Mouse (Mus musculus): Measurements from ENCODE around the gene Jmjd8.
"Not testable (repeated sequence)": the region's sequence is repeated elsewhere in the genome, so short reads cannot be mapped to it uniquely, and the experiment has no call there.

The Jmjd8 gene

DNA sequence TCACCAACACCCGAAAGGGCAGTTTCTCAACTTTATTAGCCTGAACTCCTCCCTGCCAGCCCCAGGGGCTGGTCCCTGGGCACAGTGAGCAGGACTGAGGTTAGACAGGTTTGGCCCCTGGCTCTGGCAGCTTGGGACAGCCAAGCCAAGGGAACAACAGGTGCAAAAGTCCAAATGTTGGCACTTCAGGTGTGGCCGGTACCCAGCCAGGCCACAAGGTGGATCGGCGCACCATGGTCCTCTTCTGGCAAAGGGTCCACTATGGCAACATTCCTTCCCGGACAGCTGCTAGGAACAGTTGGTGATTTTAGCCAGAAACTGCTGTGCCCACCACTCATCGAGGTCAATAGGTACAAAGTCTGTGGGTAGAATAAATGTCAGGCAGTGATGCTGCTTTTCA, 35.0 kb downstream of the Jmjd8 start:
- DNase-seq: peak in 1 of 2 experiments; percentile 39

DNA sequence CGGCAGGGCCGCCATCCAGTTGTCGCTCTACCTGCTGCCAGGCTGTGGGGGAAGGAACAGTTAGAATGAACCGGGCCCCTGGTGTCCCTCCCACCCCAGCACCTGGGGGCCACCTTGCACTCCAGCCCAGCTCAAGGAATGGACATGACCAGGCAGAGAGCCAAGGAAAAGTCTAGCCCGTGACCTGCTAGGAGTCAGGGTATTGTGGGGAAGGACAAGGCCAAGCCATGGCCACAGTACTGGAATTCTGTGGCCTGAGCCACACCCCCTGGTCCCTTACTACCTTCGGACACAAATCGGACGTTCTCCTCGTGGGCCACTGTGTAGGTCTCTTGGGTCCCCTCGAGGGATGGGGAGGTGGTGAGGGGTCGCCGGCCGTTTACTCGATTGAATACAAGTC, 35.6 kb downstream of the Jmjd8 start:
- no peak for DNase-seq

DNA sequence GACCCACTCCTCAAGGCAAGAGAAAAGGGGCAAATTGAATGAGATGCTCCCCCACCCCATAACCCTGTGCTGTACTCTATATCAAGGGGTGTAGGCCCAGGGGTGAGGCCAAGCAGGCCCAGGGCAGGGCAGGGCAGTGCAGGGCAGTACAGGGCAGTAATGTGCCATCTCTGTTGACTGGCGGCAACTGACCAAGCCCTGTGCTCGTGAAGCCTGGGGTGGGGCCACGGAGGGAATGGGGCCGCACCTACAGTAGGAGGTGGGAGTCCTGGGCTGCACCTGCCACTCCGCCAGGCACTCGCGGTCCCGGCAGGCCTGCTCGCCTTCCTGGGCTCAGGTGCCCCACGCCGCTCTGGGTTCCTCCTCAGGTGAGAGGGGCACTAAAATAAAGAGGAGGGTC, 36.6 kb downstream of the Jmjd8 start:
- no peak for DNase-seq

DNA sequence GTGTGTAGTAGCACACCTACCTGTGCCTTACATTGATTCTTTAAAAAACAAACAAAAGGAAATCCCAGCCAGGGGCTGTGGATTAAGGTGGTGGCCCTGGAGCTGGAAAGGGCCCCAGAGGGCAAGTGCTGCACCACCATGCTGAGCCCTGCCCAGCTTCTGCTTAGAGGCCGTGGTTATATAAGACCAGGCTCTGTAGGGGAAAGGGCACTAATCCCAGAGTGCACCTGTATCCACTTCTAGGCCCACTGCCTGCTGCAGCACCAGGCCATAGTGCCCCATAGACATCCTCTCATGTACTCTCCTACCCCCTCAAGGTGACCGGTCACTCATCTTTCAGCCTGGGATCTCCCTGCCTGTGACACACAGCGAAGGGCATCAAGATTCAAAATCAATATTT, 37.5 kb downstream of the Jmjd8 start:
- no peak for DNase-seq

DNA sequence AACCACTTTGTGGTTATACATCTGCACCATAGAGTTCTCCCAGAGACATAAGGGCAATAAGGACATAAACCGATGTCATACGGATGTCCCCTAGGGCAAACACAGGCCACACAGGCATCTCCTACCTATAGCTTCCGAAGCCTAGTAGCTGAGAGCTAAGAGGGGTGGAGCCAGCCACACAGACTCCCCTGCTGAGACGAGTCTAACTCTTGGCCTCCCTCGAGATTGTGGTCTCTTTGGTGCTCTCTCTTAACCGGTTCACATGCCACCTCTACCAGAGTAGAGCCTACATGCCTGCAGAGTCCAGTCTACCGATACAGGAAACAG, 38.8 kb downstream of the Jmjd8 start:
- no peak for DNase-seq

DNA sequence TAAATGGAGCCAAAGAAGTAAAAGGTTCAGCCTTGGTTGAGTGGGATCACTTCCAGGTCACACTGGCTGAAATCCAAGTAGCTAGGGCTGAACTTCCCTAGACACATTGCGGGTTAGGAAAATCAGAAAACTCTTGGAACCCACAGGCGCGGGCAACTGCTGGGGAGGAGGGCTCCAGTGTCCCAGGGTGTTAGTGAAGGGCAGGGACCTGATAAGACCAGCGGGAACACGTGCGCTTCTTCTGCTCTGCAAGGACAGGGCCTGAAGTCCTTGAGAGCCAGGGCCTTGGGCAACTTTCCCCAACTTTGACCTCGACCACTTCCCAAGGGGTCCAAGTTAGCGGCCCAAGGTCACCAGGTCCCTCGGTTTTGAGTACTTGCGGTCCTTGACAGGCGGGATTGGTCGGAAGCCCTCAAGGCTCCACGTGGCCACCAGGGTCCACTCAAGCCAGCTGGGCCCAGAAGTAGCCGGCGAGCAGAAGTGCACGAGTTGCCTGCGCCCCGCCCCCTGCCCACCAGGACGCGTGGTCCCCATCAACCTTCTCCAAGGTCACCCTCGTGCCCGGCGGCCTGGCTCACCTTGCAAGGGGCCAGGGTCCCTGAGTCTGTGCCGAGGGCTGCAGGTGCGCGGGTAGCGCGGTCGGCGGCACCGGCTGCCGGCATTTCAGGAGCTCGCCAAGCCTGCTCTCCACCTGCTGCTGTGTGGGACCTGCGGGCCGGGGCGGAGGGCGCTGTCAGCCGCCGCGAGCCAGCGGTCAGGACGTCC, 39.4 kb downstream of the Jmjd8 start:
- peak; percentile 70 to 82 for DNase-seq

DNA sequence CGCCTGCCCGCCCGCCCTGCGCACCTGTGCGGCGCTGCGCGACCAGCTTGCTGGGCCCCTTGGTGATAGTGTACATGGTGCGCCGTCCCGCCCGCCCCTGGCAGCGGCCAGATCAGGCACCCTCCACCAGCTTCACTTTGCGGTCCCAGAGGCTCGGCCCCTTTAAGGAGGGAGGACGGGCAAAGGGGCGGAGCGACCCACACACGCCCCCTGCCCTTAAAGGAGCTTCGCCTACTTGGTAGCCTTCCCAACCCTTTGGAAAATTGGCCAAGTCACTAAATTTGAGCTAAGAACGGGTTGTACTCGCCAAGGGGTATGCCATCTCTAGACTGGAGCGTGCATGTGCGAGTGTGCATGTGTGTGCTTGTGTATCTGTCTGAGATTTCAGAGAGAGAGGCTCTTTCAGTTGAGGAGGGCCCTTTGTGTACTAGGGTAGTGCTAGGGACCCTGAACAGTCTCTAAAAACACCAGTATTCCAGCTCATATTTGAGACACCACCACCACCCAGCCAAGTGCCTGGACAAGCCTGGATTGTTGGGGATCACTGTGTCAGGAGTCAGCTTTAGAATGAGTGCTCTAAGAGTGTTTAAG, 40.0 kb downstream of the Jmjd8 start, which contains the start of gene Mcrip2:
Gene Mcrip2 (minus strand): TSS at position 164 of the 591 bp plus-strand sequence.
- DNase-seq: peak; percentile 84 to 90

DNA sequence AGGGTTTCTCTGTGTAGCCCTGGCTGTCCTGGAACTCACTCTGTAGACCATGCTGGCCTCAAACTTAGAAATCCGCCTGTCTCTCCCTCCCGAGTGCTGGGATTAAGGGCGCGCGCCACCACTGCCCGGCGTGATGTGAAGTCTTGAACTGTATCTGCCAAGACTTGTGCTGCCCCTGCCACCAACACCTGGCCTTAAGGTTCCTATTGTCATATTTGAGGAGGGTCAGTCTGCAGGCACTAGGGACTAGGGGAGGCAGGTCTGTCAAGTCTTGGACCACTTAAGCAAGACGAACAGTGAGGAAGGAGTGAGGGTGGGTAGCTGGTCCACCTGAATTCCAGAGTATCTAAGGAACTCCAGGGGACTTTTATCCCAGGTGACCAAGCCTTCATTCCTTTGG, 40.8 kb downstream of the Jmjd8 start:
- DNase-seq: no peak

DNA sequence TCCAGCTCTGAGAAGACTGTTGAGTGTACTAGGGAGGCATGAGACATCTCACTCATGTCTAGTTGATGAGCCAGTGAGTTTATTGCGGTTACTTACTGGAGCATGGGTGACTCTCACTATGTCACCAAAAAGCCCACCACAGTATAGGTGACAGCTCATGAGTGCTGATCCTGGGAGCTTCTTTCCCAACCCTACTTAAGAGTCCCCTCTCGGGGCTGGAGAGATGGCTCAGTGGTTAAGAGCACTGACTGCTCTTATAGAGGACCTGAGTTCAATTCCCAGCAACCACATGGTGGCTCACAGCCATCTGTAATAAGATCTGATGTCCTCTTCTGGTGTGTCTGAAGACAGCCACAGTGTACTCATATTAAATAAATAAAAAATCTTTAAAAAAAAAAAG, 41.3 kb downstream of the Jmjd8 start:
- no peak for DNase-seq

DNA sequence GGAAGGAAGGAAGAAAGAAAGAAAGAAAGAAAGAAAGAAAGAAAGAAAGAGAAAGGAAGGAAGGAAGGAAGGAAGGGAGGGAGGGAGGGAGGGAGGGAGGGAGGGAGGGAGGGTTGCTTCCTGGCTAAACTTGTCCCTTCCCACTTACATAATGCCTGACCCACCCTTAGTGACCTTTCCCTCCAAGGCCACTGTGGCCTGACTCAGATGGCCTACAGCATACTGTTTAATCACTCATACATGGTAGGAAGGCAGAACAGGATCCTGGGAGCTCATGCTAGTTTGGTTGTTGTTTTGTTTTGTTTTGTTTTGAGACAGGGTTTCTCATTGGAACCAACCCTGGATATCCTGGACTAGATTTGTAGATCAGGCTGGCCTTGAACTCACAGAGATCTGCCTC, 42.9 kb downstream of the Jmjd8 start:
- DNase-seq: not testable (repeated sequence)

DNA sequence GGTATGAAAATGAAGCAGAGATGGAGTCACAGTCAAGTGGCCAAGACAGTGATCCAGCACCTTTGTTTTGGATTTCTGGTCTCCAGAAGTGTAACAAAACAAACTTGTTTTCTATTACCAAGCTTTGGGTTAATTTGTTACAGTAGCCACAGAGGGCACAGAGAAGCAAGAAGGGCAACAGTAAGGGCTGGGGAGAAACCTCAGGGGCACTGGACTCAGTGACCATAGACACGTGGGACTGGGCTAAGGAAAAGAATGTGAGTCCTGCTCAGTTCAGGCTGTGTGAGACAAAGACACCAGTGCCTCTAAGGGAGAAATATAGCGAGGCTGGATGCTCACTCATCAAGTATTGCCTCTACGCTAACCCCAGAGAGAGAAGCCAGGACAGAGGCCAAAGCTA, 44.0 kb downstream of the Jmjd8 start:
- DNase-seq: no peak

DNA sequence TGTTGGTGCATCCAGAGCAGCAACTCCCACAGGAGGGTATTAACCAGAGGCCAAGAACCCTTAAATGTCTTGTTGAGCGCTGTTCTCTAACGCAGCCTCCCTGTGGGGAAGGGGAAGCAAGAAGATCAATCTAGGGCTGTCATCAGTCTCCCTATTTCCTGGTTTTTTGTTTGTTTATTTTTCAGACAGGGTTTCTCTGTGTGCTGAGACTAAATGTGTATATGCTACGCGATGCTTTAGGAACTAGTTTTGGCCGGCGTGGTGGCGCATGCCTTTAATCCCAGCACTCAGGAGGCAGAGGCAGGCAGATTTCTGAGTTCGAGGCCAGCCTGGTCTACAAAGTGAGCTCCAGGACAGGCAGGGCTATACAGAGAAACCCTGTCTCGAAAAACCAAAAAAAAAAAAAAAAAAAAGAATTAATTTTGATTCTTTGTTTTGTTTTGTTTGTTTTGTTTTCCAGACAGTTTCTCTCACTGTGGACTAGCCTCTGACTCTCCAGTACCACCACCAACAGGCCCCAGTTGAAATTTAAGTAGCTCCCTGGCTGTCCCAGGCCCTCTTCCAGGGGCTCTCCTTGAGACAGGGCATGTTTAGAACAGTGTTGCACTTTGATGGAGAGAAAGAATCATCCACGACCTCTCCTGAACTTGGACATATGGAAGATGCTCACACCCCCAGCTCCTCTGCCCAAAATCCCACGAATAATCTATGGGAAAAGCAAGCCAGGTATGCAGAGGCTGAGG, 44.9 kb downstream of the Jmjd8 start:
- no peak for DNase-seq

DNA sequence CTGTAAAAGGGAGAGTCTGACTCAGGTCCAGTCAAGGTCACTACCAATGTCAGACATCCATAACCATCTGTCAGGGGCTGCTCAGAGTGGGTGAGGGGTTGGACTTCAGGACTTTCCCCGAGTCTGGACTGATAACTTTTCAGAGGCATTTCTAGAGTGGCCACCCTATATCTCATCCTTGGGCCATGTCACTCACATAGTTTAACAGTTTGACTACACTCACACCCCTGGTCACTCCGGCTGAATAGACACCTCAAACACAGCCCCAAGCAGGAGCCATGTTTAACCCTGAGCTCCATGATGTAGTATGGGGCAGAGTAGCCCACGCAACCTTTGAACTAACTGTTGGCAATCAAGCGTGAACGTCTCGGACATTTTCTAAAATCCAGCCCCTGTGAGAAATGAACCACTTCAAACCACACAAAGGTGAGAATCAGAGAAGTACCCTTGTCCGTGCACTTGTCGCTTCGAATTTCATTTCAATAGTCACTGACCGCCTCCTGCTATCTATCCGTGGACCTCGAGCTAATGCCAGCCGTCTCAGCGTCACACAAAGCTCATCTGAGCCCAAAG, 45.6 kb downstream of the Jmjd8 start:
- no peak for DNase-seq

DNA sequence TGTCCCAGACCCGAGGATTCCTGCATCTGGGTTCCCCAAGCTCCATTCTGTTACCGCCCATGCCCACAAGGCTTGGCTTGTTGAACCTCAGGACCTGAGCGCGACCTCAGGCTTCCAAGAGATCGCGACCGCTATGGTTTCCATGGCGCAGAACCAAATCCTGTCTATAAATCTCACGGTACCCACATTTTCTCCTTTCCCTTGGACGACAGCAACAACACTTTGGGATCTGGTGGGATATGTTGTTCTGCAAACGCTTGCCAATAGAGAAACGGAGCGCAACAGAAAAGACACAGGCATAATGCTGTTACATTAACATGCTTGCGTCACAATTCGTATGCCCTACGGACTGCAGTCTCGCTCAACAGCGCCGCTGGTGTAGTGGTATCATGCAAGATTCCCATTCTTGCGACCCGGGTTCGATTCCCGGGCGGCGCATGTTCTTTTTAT, 46.1 kb downstream of the Jmjd8 start, which contains the start of gene Mettl26:
Gene Mettl26 (plus strand): TSS at position 354 of the 450 bp plus-strand sequence.
- peak; percentile 95 to 97 for DNase-seq

DNA sequence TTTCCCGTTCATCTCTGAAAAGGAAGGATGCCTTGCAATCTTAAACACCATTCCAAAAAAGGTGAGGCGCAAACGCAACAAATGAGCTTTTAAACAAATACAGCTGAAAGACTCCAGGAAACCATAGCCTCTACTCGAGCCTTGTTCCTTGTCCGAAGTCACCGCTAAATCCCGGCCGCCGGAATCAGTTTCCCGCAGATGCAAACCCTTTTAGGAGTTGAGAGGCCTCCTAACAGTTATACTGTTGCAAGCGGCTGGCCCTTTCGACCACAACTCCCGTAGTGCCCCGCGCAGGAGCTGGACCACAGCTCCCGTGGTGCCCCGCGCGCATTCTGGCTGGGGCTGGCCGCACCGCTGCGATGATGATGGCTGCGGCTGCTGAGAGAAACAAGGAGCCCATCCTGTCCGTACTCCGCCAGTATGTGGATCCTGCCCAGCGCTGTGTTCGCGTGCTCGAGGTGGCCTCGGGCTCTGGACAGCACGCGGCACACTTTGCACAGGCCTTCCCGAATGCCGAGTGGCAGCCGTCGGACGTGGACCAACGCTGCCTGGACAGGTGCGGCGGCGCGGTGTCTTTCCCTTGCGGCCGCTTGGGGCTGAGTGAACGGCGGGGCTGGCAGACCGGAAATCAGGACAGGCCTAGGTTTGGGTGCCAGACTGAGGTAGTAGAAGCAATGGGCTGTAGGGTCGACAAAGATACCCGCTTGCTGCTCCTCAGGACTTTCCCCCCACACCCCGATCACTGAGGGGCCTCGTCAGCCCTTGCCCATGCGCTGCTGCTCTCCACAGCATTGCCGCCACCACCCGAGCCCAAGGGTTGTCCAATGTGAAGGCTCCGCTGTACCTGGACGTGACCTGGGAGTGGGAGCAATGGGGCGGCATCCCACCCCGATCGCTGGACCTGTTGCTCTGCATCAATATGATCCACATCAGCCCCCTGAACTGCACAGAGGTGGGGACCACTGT, 46.8 kb downstream of the Jmjd8 start:
- DNase-seq: peak; percentile 92 to 95

DNA sequence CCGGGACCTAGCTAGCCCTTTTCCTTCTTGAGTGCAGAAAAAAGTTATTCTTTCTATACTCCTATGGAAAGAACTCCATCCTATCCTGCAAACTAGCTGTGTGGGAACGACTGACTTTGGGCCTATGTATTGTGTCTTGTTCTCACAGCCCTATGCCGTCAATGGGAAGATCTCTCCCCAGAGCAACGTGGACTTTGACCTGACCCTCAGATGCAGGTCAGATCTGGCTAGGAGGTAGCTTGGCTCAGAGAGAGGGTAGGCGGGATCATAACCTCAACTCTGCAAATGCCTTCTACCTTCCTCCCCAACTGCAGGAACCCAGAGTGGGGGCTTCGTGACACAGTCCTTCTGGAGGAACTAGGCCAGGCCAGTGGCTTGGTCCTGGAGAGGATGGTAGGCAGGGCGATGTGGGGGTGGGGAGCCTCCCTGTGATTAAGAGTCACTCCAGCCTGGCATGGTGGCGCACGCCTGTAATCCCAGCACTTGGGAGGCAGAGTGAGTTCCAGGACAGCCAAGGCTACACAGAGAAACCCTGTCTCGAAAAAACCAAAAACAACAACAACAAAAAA, 47.8 kb downstream of the Jmjd8 start:
- peak; percentile 41 to 61 for DNase-seq

DNA sequence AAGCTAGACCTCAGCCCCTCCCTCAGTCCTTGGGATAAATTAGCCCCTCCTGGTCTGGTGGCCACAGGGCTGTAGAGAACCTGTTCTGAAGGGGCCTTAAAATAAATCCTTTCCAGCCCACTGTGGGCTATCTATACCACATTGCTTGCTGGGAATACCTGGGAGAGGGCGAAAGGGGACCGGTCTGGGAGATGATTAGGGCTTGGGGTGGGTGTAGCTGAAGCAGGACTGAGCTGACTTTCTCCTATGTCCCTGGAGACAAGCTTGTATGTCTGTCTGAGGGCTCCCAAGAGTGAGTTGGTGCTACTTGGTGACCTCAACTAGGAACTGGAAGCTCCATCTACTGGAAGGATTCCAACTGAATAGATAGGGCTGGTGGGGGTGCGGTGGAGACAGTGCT, 48.4 kb downstream of the Jmjd8 start:
- DNase-seq: no peak

DNA sequence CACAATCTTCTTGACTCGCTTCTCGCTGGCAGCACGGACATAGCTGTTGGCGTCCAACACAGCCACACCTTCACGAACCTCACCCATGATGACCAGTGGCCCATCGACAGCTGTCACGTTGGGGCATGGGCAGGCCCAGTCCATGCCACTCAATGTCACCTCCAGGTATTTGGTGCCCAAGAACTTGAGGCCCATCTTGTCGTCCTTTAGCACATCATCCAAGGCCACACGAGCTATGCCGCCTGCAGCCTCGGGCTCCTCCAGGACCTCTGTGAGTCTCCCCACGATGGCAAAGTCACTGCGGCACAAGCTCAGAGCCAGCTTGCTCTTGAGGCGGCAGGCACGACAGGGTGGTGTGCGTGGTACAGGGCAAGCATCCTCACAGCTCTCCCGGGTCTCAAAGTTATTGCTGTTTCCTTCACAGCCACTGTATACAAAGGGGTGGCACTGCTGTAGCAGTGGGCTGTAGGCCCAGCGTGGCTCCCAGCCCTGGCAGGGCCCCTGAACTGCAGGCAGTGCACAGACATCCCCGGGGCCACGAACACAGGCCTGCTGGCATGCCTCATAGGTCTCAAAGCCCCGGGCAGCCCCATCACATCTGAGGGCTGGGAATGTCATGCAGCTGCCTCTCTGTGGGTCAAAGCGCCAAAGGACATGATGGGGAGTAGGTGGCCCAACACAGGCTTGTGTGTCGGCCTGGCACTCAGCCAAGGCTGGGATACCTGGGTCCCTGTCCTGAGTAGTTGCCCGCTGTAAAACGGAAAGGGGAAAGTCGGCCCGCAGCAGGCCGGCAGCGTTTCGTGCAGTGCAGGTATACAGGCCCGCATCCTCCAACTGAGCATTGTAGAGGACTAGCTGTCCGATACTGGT, 49.3 kb downstream of the Jmjd8 start:
- DNase-seq: no peak

DNA sequence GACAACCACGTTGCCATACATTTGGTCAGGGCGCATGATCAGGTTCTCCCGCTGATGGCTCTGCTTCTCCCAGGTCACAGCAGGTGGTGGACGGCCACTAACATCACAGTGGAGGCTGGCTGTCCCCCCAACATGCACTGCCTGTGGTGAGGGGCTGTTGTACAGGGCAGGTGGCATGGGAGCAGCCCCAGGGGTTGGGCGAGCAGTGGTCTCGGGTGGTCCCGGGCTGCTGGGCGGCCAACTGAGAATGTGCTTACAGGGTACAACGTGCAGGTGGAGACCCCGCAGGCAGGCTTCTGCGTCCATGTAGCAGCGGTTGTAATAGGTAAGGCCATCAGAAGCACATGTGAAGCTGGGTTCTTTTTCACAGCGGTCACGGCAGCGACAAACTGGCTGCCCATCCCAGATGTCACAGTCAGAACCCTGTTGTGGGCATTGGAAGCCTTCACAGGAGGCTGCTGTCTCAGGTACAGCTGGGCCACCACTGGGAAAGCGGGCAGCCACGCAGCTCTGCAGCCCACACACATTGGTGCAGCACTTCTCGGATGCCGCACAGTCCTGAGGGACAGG, 50.0 kb downstream of the Jmjd8 start:
- no peak for DNase-seq

DNA sequence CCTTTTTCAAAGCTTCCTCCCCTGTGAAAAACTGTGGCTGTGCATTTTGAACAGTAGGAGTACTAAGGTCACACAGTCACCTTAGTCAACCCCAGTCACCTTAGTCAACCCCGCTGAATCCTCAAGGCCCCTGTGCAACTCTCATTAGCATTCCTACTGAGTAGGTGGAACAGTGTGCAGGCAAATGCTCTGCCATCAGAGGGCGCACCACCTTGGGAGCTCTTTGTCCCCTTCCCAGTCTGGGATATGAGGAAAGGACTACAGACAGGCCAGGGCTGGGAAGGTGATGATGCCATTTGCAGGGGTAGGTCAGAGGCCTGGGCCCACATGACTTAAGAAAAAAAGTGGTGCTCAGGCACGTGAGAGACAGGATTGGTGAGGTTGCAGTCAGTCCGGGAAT, 50.6 kb downstream of the Jmjd8 start:
- peak; percentile 68 to 72 for DNase-seq

DNA sequence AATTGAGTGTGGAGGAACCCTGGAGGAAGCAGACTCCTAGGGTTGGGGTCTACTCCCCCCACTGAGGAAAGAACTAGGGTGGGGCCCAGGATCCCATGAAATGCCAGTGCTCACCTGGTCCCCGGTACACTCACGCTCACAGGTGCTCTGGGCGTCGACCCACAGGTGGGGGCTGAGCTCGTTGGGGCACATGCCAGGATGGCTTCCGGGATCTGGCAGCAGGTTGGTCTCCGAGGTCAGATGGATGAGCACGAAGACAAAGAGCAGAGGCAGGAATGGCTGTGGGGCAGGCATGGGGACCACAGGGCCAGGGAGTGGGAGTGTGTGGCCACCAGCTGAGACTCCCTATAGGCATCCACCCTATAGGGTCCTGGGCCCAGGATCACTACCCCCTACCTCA, 51.1 kb downstream of the Jmjd8 start:
- no peak for DNase-seq
